Mouse (Mus musculus) cerebellum, adult 2 months (tissue): Measurements from ENCODE around the gene Mymx. TPM values are rescaled to one million over a fixed set of nuclear protein-coding genes. Genes with fewer than 3 reads are reported as not detected.
"Not testable (repeated sequence)": the region's sequence is repeated elsewhere in the genome, so short reads cannot be mapped to it uniquely, and the experiment has no call there.

Source experiments
- DNase-seq, 2 experiments: peaks; one replicate each; pipeline ENCODE4 v3.0.0; 2021
- H3K27ac ChIP-seq: fragments of 200-500 bp; 2 replicates; pipeline ENCODE4 v1.5.1; 2012; ENCODE audit warnings: low read length, control low read depth, inconsistent platforms; ENCODE audit not compliant: insufficient read depth
- H3K27me3 ChIP-seq: fragments of 200-500 bp; 2 replicates; pipeline ENCODE4 v1.6.1; 2012; ENCODE audit warnings: inconsistent platforms, mild to moderate bottlenecking, low read length, moderate library complexity; ENCODE audit not compliant: control insufficient read depth, insufficient read depth
- H3K4me1 ChIP-seq: fragments of 200-500 bp; 2 replicates; pipeline ENCODE4 v1.6.1; 2011; ENCODE audit warnings: low read length; ENCODE audit not compliant: control insufficient read depth, insufficient read depth
- H3K4me3 ChIP-seq: fragments of 200-500 bp; replicated peaks from 2 replicates; pipeline ENCODE3; 2011; ENCODE audit warnings: mild to moderate bottlenecking, low read depth, low read length, control low read depth; ENCODE audit not compliant: insufficient read depth
- CTCF ChIP-seq: fragments of 200-500 bp; IDR thresholded peaks from 2 replicates; pipeline ENCODE4 v1.5.1; 2011; ENCODE audit warnings: low read depth, mild to moderate bottlenecking, control low read depth, low read length, moderate library complexity, borderline replicate concordance; ENCODE audit not compliant: insufficient read depth
- POLR2A ChIP-seq: fragments of 200-500 bp; IDR thresholded peaks from 2 replicates; pipeline ENCODE4 v1.6.1; 2011; ENCODE audit warnings: low read length, control low read depth, borderline replicate concordance; ENCODE audit not compliant: insufficient read depth
- WGBS: fragments of 180-500 bp; shearing (Covaris S2); methylation state at CpG from one replicate; pipeline ENCODE4 v1.1.7; 2018; 5-methylcytosine and 5-hydroxymethylcytosine counted together
- polyA plus RNA-seq: library from polyadenylated mRNA; depleted of rRNA; stranded (reverse); fragments of >200 nt; gene quantifications from 2 replicates; pipeline ENCODE4 v1.2.3, GENCODE M21; 2012

The Mymx gene
- polyA plus RNA-seq, 1 experiment, result not detected

DNA sequence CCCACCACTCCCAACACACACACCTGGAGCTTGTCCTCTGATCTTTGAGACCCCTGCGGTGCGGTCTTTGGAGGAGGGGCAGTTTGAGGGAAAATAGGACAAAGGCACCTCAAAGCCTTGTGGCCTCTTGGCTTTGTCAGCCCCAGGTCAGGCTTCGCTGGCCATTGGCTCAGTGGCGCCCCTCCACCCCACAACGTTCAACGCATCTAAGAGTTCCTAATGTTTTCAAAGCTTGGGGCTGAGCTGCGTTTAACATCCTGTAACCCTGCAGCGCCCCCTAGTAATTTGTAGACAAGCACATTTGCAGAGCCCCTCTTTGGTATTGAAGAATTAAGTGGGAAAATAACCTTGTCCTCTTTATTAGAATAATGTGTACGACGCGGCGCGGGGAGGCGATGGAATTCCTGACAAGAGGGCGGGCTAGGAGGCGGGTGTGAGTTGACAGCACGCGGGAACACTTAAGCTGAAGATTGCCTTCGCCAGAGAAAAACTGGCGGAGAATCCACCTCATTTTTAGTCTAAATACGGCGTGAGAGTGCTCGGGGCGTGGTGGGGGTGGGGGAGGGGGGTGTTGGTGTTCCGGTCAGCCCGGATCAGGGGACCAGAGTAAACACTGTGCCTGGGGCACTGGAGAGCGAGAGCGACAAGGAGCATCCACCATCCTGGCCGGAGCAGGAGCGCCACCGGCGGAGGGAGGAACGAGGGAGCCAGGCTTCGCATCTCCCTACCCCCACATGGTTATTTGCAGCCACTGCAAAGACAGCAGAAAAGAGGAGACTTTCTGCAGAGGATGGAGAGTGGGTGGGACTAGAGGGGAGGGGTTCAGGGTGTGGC, 28.2 kb upstream of the Mymx start:
- 0 out of 2 replicates have a peak overlapping the region, but pooled peaks have one; percentile 24 for H3K27ac ChIP-seq
- TF ChIP-seq CTCF, result peak; percentile 57; the same call in 1 of the 2 replicates
- TF ChIP-seq POLR2A, result peak; percentile 62
- peak overlapping the region; percentile 62 for H3K4me3 ChIP-seq
- peaks cover 3% of the 10 kb centered on the region for H3K4me1 ChIP-seq
- 2% methylated on average over 34 of the region's 34 CpGs for WGBS
- DNase-seq, result peak; percentile 79 to 81
- H3K27me3 ChIP-seq, result no peaks in the 10 kb centered on the region

GRCm38 (mm10) chr17:45628885-45629855, 27.3 kb upstream of the Mymx start:
- Histone ChIP-seq H3K27ac (no peak overlapping the region), H3K4me3 (peak overlapping the region; percentile 62), H3K4me1 (peaks cover 3% of the 10 kb centered on the region), H3K27me3 (no peaks in the 10 kb centered on the region)
- TF ChIP-seq POLR2A (no peak), CTCF (no peak)
- no peak for DNase-seq
- WGBS, result 51% methylated on average over 13 of the region's 13 CpGs

DNA sequence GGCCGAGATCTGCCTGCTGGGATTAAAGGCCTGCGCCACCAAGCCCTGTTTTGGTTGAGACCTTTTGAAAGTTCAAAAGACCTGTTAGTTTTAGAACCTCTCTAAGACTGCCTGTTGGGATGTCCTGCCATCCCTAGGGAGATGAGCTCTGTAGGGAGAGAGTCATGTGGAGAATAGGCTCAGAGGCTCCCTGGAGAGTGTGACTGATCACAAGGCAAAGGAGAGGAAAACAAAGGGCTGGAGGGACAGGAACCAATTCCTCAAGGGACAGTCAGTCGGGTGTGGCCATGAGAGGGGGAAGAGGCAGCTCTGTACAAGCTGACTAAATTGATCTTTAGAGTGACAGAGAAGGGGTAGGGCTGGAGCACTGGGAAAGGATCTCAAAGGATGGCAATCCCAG, 26.3 kb upstream of the Mymx start:
- Histone ChIP-seq H3K4me3 (no peak overlapping the region), H3K27ac (no peak overlapping the region), H3K4me1 (peaks cover 3% of the 10 kb centered on the region), H3K27me3 (no peaks in the 10 kb centered on the region)
- TF ChIP-seq CTCF, result no peak
- TF ChIP-seq POLR2A, result no peak
- WGBS, result 64% methylated on average over 3 of the region's 3 CpGs
- no peak for DNase-seq

GRCm38 (mm10) chr17:45626577-45627134, 24.8 kb upstream of the Mymx start:
- TF ChIP-seq CTCF (peak; percentile 75), POLR2A (no peak)
- DNase-seq, result peak; percentile 65 to 71
- no peaks in the 10 kb centered on the region for H3K27me3 ChIP-seq
- no peak overlapping the region for H3K4me3 ChIP-seq
- no peak overlapping the region for H3K27ac ChIP-seq
- WGBS, result 16% methylated on average over 15 of the region's 15 CpGs
- peaks cover 3% of the 10 kb centered on the region for H3K4me1 ChIP-seq

GRCm38 (mm10) chr17:45623425-45623824, 21.5 kb upstream of the Mymx start:
- not testable (repeated sequence) for H3K4me1 ChIP-seq, H3K27ac ChIP-seq, DNase-seq, H3K4me3 ChIP-seq, H3K27me3 ChIP-seq
- WGBS, result 91% methylated on average over 8 of the region's 8 CpGs

- no peak for DNase-seq
- TF ChIP-seq CTCF, result no peak
- Histone ChIP-seq H3K27ac (no peak overlapping the region), H3K4me3 (no peak overlapping the region), H3K4me1 (no peaks in the 10 kb centered on the region), H3K27me3 (no peaks in the 10 kb centered on the region)
- WGBS, result 53% methylated on average over 20 of the region's 20 CpGs
Observed at GRCm38 (mm10) chr17:45619386-45620256, 17.7 kb upstream of the Mymx start.

DNA sequence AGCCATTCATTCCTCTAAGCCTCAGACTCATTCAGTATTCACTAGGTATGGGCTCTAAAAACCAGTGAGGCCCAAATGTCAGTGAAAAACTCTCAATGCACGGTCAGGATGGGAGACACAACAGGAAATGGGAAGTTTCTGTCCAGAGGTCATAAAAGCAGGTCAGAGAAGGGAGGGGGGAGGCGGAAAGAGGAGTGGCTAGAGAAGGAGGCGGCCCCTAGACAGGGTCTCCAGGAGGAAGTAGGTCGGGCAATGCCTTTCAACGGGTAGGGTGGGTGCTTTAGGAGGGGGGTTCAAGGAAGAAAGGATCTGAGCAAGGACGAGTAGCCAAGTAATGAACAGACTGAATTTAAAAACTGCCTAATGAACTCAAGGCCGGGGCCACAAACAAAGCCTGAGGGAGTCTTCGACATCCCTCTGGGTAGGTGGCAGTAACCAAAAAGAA, 17.1 kb upstream of the Mymx start:
- WGBS, result 45% methylated on average over 8 of the region's 8 CpGs
- no peak overlapping the region for H3K27ac ChIP-seq
- no peaks in the 10 kb centered on the region for H3K27me3 ChIP-seq
- no peaks in the 10 kb centered on the region for H3K4me1 ChIP-seq
- DNase-seq, result no peak
- H3K4me3 ChIP-seq, result no peak overlapping the region
- TF ChIP-seq CTCF (no peak), POLR2A (no peak)
